Mouse (Mus musculus): ENCODE measurements around the gene Dand5. TPM values are rescaled to one million over a fixed set of nuclear protein-coding genes. Genes with fewer than 3 reads are reported as not detected.

Gene Dand5
- total RNA-seq, 2 experiments from 2014 or later, result 10.3 to 10.9 TPM

GRCm38 (mm10) chr8:84775621-84776113, 47.0 kb downstream of the Dand5 start:
- DNase-seq (ENCODE audit: low spot score in 2 of 2), result no peak
- intact Hi-C loops (cut with DNase I), result loop anchor here (1.0 kb wide), 1 partner anchor 19 kb away; no protein-coding TSS in a partner anchor

- intact Hi-C loops (cut with DNase I), result loop anchor here (1.0 kb wide), 1 partner anchor 19 kb away; no protein-coding TSS in a partner anchor
- peak in 1 of 2 experiments; percentile 82 for DNase-seq (ENCODE audit: low spot score in 2 of 2)
Observed at GRCm38 (mm10) chr8:84775105-84775591, 47.5 kb downstream of the Dand5 start.

GRCm38 (mm10) chr8:84774473-84774911, 48.1 kb downstream of the Dand5 start:
- intact Hi-C loops (cut with DNase I), result loop anchor here (5.0 kb wide), 1 partner anchor 38 kb away; no protein-coding TSS in a partner anchor
- peak in 1 of 2 experiments; percentile 73 for DNase-seq (ENCODE audit: low spot score in 2 of 2)

GRCm38 (mm10) chr8:84773833-84774232, 48.8 kb downstream of the Dand5 start:
- peak; percentile 82 to 85 for DNase-seq (ENCODE audit: low spot score in 2 of 2)
- intact Hi-C loops (cut with DNase I), result loop anchor here (5.0 kb wide), 1 partner anchor 38 kb away; no protein-coding TSS in a partner anchor

GRCm38 (mm10) chr8:84773304-84773703, 49.3 kb downstream of the Dand5 start:
- intact Hi-C loops (cut with DNase I), result loop anchor here (5.0 kb wide), 1 partner anchor 39 kb away; no protein-coding TSS in a partner anchor
- DNase-seq (ENCODE audit: low spot score in 2 of 2), result no peak

- intact Hi-C loops (cut with DNase I), result loop anchor here (5.0 kb wide), 1 partner anchor 40 kb away; no protein-coding TSS in a partner anchor
- no peak for DNase-seq (ENCODE audit: low spot score in 2 of 2)
Observed at GRCm38 (mm10) chr8:84772628-84773027, 50.0 kb downstream of the Dand5 start.

- DNase-seq (ENCODE audit: low spot score in 2 of 2), result peak in 1 of 2 experiments; percentile 65
- intact Hi-C loops (cut with DNase I), result loop anchor here (5.0 kb wide), 1 partner anchor 40 kb away; no protein-coding TSS in a partner anchor
Observed at GRCm38 (mm10) chr8:84771941-84772378, 50.7 kb downstream of the Dand5 start.

- intact Hi-C loops (cut with DNase I), result loop anchor here (5.0 kb wide), 1 partner anchor 41 kb away; no protein-coding TSS in a partner anchor
- no peak for DNase-seq (ENCODE audit: low spot score in 2 of 2)
Observed at GRCm38 (mm10) chr8:84771000-84771687, 51.5 kb downstream of the Dand5 start.

GRCm38 (mm10) chr8:84770100-84770953, 52.3 kb downstream of the Dand5 start:
- no peak for DNase-seq (ENCODE audit: low spot score in 2 of 2)
- intact Hi-C loops (cut with DNase I), result loop anchor here (5.0 kb wide), 1 partner anchor 42 kb away; no protein-coding TSS in a partner anchor

- no peak for DNase-seq (ENCODE audit: low spot score in 2 of 2)
- intact Hi-C loops (cut with DNase I), result loop anchor here (5.0 kb wide), 1 partner anchor 33 kb away; the partner anchor contains the start of gene Nfix
Observed at GRCm38 (mm10) chr8:84769324-84769723, 53.3 kb downstream of the Dand5 start.

- DNase-seq (ENCODE audit: low spot score in 2 of 2), result no peak
- intact Hi-C loops (cut with DNase I), result loop anchor here (5.0 kb wide), 1 partner anchor 34 kb away; the partner anchor contains the start of gene Nfix
Observed at GRCm38 (mm10) chr8:84768343-84769095, 54.1 kb downstream of the Dand5 start.

- no peak for DNase-seq (ENCODE audit: low spot score in 2 of 2)
- intact Hi-C loops (cut with DNase I), result loop anchor here (5.0 kb wide), 1 partner anchor 35 kb away; the partner anchor contains the start of gene Nfix
Observed at GRCm38 (mm10) chr8:84767221-84767620, 55.4 kb downstream of the Dand5 start.

GRCm38 (mm10) chr8:84766422-84766821, 56.2 kb downstream of the Dand5 start:
- intact Hi-C loops (cut with DNase I), result loop anchor here (5.0 kb wide), 1 partner anchor 36 kb away; the partner anchor contains the start of gene Nfix
- no peak for DNase-seq (ENCODE audit: low spot score in 2 of 2)

- no peak for DNase-seq (ENCODE audit: low spot score in 2 of 2)
- intact Hi-C loops (cut with DNase I), result loop anchor here (2.0 to 5.0 kb wide), 2 partner anchors 17 to 37 kb away; partner anchors contain the start of gene Nfix
Observed at GRCm38 (mm10) chr8:84765629-84766028, 57.0 kb downstream of the Dand5 start.

Small RNAs within 50 kb of the gene (microRNA-seq; reads per million reads assigned to microRNA genes)
- 7.9 reads per million, percentile 25 among the genes with 10 or more reads in this experiment for gene Mir7069

Other genes starting within 250 kb of the Dand5 start
- gene Ier2, start 160.0 kb downstream of the Dand5 start, total RNA-seq (2021), result 10 to 100 TPM in 1 of 2 experiments, 1 to 10 TPM in 1; 5.6 to 27.6 TPM
- gene Trmt1, start 136.5 kb downstream of the Dand5 start, total RNA-seq (2021), result 100 to 1,000 TPM in 1 of 2 experiments, 10 to 100 TPM in 1; 84.5 to 124 TPM
- 10 to 100 TPM; 94.2 to 99.7 TPM for gene Nacc1, start 135.0 kb downstream of the Dand5 start, total RNA-seq (2021)
- gene Lyl1, start 121.4 kb downstream of the Dand5 start, total RNA-seq (2021), result 1 to 10 TPM; 2.4 to 3.4 TPM
- gene G430095P16Rik, start 99.8 kb downstream of the Dand5 start, total RNA-seq (2021), result not detected
- gene Nfix, start 22.5 kb downstream of the Dand5 start, total RNA-seq (2021), result 100 to 1,000 TPM; 303 to 353 TPM
- 10 to 100 TPM; 26.3 to 26.9 TPM for gene Gadd45gip1, start 8.7 kb upstream of the Dand5 start, total RNA-seq (2021)
- gene Rad23a, start 17.8 kb upstream of the Dand5 start, total RNA-seq (2021), result 10 to 100 TPM; 77.9 to 78.8 TPM
- gene Calr, start 24.1 kb upstream of the Dand5 start, total RNA-seq (2021), result 100 to 1,000 TPM; 435 to 511 TPM
- 10 to 100 TPM; 46.2 to 47.8 TPM for gene Farsa, start 34.2 kb upstream of the Dand5 start, total RNA-seq (2021)
- 1 to 10 TPM; 8.3 TPM for gene Syce2, start 49.3 kb upstream of the Dand5 start, total RNA-seq (2021)
- gene Gcdh, start 71.1 kb upstream of the Dand5 start, total RNA-seq (2021), result 10 to 100 TPM; 29.6 to 42.4 TPM
- not detected for gene Klf1, start 79.1 kb upstream of the Dand5 start, total RNA-seq (2021)
- gene Dnase2a, start 85.7 kb upstream of the Dand5 start, total RNA-seq (2021), result 1 to 10 TPM; 3.1 to 4.1 TPM
- 10 to 100 TPM; 85.9 to 94.2 TPM for gene Mast1, start 114.5 kb upstream of the Dand5 start, total RNA-seq (2021)
- 1 to 10 TPM in 1 of 2 experiments, under 1 TPM in 1; 0.84 to 1.7 TPM for gene Rtbdn, start 124.2 kb upstream of the Dand5 start, total RNA-seq (2021)
- 1 to 10 TPM in 1 of 2 experiments, not detected in 1; 1.6 TPM for gene Gm49661, start 146.6 kb upstream of the Dand5 start, total RNA-seq (2021)
- 100 to 1,000 TPM; 324 to 340 TPM for gene Prdx2, start 146.8 kb upstream of the Dand5 start, total RNA-seq (2021)
- 10 to 100 TPM; 41.2 to 55.4 TPM for gene Rnaseh2a, start 146.9 kb upstream of the Dand5 start, total RNA-seq (2021)
- gene Junb, start 155.9 kb upstream of the Dand5 start, total RNA-seq (2021), result 100 to 1,000 TPM in 1 of 2 experiments, 10 to 100 TPM in 1; 43.2 to 133 TPM
- gene Hook2, start 167.8 kb upstream of the Dand5 start, total RNA-seq (2021), result 10 to 100 TPM in 1 of 2 experiments, 1 to 10 TPM in 1; 8.2 to 10.0 TPM
- gene Best2, start 191.7 kb upstream of the Dand5 start, total RNA-seq (2021), result not detected
- 100 to 1,000 TPM; 119 to 143 TPM for gene Asna1, start 202.5 kb upstream of the Dand5 start, total RNA-seq (2021)
- 100 to 1,000 TPM; 124 to 132 TPM for gene Trir, start 204.0 kb upstream of the Dand5 start, total RNA-seq (2021)
- gene Tnpo2, start 214.1 kb upstream of the Dand5 start, total RNA-seq (2021), result 100 to 1,000 TPM; 160 to 169 TPM
- 10 to 100 TPM; 21.7 to 22.8 TPM for gene Fbxw9, start 237.2 kb upstream of the Dand5 start, total RNA-seq (2021)
- gene Gm5741, start 245.2 kb upstream of the Dand5 start, total RNA-seq (2021), result not detected
- 10 to 100 TPM; 64.4 to 68.5 TPM for gene Dhps, start 248.9 kb upstream of the Dand5 start, total RNA-seq (2021)

Measured in left cerebral cortex, postnatal 36 days (tissue).